Mouse (Mus musculus) E14TG2a.4 (cell line): ENCODE data around the gene Clec2h.

Experiments
- CTCF ChIP-seq: conservative IDR thresholded peaks from 2 replicates; pipeline ENCODE4 v1.5.1; 2014; ENCODE audit warnings: low read length
- POU5F1 ChIP-seq: IDR thresholded peaks from 2 replicates; pipeline ENCODE4 v1.6.1; 2014; ENCODE audit warnings: low read length, borderline replicate concordance

- no peak for TF ChIP-seq CTCF
- no peak for TF ChIP-seq POU5F1
Observed at GRCm38 (mm10) chr6:128701691-128702090, 39.5 kb downstream of the Clec2h start.
